Mouse (Mus musculus) cerebellum, adult 9-11 months (tissue): ENCODE data around the gene Coro2b.

Source experiments
- DNase-seq: peaks from one replicate; pipeline ENCODE4 v3.0.0; 2022

Coro2b gene

DNA sequence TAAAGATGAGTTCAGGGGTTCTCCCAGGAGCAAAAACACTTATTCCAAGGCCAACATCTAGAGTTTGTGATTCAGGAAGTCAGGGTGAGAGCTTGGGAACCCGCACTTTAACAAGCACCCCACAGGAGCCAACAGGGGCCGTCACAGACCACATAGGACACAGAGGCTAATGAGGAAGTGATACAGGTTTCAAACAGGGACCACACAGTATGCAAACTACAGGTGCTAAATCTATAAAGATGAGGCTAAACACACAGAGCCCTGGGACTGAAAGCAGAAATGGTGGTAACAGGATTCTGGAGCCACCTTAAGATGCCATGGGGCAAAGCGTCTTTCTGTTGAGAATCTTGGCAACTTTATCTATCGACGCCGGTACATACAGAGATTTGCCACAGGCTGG lies 27.2 kb downstream of the Coro2b start:
- DNase-seq: no peak

DNA sequence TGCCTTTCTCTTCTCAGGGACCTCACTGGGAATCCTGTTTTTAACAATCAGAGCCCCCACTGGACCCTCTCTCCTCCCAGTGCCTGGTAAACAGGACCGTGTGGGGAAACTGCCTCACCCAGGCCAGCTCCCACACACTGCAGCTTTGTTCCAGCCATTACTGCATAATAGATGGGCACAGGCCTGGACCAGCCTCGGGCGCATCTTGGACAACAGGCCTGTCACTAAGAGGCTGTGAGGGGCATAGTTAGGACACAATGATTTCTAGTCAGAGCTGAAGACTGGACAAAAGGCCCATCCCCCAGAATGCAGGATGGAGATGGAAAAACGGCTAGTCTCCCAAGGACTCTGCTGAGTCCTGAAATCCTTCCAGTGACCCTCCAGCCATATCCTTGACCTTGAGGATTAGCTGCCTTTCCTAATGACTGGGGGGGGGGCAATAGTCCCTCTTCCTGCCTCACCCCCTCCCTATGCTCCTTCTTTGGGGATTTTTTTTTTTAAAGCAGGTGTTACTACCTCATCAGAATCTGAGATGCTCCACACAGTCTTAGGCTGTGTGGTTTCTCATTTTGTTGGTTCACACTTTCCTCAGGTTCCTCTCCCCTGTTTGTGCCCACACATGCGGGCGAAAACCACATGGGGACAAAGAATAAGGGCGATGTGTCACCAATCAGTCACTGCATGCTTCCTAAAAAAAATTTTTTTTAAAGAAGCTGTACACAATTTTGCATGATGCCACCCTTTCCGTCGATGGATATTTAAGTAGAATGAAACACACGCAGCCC lies 27.9 kb downstream of the Coro2b start:
- DNase-seq: no peak

DNA sequence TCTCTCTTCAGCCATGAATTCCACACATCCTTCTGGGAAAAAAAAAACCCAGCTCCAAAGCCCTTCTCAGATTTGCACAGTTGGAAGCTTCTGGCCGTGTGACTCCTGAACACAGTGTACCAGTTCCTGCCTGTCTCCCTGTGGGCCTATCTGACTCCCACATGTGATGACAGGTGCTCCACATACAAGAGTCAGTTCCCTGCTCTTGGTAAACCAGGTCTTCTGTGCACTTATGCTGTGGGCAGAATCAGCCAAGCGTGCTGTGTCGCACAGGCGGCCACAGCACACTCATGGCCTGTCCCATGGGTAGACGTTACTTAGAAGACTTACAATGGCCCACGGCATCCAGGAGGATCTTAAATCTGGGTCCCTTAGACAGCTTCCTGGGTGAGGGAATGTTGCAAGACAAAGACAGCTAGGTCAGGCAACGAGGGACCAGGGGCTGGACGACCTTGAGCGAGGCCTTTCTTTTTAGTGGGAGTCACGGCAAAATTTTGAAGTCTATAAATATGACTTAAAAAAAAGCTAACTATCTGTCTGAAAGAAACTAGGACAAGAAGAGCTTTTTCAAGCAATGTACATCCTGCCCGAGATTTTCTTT lies 30.3 kb downstream of the Coro2b start:
- DNase-seq: no peak

DNA sequence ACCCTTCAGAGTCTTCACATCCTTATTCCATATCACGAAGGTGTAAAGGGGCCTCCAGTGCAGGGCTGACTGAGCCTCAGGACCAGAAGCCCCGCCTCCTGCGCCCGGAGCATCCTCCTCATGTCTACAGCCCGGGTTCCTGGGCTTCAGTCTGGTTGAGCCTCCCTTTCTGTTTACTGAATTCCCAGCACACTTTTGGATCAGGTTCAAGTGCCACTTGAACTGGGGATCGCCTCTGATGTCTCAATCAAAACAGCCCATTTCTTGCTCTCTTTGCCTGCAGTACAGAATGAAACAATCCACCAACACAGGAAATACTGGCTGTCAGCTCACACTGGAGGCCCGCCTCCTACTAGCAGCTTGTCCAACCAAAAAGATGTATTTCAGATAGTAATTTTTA lies 32.7 kb downstream of the Coro2b start:
- DNase-seq: no peak

DNA sequence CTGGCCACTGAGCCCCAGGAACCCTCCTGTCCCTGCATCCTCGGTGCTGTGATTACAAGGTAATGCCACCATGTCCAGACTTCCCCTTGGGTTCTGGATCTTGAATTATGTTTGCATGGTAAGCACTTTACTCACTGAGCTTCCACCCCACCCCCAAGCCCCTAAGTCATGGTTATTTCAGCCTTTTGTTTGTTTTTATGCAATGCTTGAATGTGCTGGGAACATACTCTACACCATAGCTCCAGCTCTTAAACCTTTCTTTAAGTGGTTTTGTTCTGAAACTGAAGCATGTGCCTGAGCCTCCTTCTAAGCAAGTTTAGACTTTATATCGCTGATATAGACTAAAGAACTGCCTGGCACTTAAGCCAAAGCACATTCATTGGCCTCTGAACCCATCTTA lies 34.5 kb downstream of the Coro2b start:
- DNase-seq: no peak

DNA sequence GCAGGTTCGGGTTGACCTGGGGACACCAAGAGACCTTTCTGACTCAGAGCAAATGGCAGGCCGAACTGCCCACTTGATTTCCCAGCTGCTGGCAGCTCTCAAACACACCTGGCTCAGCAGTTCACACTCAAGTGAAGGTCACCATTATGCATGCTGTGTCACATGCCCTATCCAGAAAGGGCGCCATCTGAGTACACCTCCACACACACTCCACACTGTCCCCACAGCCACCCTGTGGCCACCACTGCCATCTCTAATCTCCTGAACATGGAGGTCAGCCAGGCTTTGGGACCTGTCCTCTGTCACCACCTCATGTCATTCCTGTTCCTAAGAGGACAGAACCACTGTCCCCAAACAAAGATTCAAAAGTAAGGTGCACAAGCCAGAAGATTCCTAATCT lies 35.3 kb downstream of the Coro2b start:
- no peak for DNase-seq

DNA sequence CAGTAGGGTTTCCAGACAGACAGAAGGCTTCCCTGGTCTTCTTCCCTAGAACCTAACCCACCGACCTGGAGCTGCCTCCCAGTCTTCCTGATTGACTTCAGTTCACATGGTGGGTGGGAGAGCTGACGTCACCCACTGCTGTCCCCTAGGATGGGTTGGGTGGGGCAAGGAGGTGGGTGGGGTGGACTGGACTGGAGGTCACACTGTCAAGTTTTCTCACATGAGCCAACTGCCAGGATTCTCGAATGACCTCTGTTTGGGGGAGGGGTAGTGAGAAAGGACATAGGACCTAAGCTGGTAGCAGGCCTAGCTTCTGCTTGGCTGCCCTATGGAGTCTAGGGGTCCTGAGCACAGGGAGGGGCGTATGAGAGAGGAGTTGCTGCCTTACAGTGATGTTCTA lies 36.8 kb downstream of the Coro2b start:
- DNase-seq: no peak

DNA sequence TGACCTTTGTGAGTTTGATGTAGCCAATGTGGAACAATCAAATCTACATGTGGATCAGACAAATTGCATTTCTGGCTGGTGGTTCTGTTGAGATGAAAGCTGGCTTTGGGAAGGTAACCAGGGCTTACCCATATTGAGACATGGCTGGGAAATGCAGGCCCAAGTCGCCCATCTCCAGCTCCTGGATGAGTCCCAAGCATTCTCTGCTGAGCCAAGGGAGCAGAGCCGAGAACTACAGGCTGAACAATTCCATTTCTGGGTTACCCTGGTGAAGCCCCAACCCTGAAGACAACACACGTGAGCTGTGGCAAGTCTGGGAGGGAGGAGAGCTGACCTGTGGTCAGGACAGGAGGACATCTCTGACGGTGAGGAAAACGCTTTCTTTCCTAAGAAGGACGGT lies 37.9 kb downstream of the Coro2b start:
- DNase-seq: peak; percentile 83

DNA sequence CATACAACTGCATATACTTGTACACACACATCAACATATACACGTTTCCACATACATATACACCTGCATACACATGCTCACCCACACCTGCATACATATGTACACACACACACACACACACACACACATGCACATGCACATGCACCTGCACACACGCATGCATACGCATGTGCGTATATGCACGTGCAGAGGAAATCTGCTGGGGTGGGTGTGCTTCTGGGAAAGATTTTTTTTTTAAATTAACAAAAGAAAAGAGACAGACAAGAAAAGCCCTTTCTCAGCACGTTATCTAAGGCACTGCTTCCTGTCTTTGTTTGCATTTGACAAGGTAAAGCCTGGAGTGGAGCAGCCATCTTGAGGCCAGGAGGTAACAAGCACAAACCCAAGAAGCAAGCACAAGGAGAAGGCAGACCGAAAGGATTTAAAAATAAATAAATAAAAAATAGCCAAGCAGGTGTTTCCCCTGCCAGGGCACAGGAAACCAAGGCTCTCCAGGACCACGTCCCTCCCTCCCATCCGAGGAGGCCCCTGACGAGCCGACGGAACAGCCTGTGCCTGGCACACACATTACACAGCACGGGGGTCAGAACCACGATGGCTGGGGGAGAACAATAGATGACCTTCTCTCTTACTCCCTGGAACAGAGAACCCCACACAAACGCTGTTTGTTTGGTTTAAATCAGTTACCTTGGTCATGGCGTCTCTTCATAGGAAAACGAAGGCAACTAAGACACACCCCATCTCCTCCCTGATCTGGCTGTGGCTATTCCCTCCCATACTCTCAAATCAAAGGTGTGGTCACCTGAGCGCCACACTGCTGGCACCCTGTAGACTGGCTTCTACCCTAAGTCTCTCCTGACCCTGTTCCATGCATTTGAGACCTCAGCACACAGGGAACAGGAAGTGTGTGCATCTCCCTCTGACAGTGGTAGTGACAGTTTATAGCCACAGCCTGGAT lies 39.4 kb downstream of the Coro2b start:
- no peak for DNase-seq

DNA sequence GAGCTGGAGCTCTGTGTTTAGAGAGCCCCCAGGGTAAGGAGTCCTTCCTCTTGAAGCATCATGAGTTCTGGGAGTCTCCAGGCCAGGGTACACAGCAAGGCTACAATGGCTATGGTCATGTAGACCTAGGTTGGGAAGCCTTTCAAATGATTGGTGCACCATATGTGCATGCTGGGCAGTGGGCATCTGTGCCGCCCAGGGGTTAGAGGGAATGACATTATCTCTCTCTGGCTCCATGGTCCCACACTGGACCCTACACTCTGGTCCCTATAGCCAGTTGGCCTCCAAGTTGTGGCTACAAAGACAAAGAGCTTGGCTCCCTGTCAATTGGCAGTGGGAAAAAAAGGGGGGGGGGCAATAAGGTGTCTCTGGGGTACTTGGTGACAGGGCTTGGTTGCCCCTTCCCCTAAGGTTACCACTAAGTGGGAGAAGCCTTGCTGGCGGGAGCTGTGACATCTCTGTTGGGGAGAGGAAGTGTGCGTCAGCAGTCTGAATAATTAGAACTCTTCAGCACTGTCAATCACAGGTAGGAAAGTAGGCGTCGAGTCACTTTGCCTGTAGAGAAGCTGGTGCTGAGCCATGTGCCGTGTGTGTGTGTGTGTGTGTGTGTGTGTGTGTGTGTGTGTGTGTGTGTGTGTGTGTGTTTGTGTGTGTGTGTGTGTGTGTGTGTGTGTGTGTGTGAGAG lies 44.4 kb downstream of the Coro2b start:
- DNase-seq: no peak

DNA sequence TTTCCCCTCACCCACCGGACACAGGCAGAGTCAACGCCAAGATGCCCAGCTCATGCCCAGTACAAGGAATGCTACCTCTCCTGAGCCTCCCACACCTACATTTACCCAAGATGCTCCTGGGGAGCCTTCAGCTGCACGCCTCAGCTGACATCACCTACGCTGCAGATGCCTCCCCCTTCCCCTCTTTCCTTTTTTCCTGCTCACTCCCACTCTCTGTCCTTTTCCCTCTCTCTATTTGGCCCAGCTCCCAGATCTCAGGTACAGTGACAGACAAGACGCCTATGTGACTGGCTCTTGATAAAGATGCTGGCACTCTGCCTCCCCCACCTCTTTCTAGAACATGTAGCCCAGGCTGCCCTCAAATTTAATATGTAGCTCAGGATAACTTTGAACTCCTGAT lies 45.2 kb downstream of the Coro2b start:
- DNase-seq: no peak

DNA sequence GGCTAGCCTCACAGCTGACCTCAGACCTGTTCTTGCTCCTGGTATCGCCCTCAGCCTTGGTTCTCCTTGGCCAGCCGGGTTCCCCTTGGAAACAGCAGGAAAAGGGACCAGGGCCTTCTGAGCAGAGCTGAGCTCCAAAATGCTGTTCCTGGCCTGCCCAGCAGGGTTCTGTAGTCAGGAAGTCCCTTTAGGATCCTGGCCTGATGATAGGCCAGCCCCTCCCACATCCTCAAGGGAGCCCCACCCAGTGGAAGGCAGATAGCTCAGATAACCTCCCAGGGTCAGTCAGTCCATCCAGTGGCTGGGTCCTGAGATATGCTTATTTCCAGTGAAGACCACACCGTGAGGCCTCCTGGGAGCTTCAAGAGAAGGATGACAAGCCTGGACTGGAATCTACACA lies 45.7 kb downstream of the Coro2b start:
- peak; percentile 67 for DNase-seq

DNA sequence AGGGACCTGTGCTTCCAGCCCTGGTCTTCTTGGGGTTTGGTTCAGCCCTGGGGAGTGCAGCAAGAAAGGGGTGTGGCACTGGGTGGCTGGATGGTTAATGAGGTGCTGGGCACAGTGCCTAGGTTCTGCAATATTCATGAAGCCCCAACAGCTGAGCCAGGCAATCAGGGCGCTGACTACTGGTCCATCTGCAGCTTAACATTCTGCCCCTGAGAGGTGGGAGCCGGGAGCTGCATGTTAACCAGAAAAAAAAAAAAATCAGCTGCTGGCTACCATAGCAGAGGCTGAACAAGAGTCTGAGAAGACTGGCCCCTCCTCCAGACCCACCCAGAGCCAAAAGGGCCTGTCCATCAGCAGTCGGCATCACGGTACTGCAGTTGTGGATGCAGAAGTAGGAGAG lies 52.7 kb downstream of the Coro2b start:
- DNase-seq: no peak

DNA sequence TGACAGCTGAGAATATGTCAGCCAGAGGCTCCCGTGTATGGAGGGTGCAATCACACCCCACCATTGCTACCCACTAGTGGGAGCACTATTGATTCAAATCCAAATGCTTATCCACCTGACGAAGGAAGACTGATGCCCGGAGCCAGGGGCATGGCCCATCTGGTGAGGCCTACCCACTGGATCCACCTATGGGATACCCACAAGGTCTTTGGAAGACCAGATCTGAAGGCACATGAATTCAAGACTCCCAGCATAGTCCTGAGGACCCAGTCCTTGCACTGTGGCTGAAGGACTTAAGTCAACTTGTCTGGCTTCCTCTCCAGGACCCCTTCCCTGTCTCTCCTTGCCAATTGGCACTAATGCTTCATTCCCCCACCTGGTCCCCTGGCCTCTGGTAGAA lies 54.1 kb downstream of the Coro2b start:
- peak; percentile 51 for DNase-seq

DNA sequence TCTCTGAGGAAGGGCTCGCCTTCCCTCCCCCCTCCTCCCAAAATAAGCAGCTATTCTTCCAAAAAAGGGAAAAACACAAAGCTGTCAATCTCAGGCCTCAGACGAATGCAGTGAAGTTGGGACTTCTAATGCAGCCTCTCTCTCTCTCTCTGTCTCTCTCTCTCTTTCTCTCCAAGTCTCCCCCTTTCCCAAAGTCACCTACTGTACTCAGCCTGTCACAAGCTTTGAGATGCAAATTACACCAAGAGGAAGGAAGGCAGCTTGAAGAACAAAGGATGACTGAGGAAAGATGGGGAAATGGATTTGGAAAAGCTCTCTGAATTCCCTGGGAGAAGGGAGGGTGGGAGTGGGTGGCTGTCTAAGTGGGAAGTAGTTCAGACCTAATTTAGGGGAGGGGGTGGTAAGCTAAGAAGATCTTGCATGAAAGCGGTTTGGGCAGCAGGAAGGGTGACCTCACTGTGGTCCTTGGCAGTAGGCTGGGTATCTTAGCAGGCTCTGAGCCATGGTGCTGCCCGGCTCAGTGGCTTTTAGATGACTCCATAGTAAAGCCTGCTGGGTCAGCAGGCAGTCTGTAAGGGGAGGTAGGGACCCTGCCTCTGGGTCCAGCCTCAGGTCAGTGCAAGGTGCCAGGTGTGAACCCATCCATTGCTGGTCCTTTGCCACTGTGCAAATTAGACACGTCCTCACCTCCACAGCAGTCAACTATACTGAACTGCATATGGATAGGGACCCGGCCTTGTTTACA lies 55.8 kb downstream of the Coro2b start:
- DNase-seq: no peak

DNA sequence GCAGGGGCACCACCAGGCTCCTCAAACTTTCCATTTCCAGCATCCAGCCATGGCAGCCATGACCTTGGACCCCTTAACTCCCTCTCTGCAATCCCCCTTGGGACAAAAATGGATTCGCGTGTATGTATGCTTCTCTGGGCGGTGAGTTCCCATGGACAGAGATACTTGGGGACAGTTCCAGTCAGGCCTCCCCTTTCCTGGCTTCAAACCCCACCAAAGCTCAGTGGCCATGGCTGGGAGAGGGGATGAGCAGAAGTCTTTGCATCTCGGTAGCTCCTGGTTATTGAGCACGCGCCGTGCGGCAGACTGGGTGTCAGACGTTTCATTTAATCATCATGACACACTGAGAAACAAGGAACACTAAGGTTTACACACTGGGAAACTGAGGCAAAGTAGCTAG lies 56.7 kb downstream of the Coro2b start:
- DNase-seq: peak; percentile 52

DNA sequence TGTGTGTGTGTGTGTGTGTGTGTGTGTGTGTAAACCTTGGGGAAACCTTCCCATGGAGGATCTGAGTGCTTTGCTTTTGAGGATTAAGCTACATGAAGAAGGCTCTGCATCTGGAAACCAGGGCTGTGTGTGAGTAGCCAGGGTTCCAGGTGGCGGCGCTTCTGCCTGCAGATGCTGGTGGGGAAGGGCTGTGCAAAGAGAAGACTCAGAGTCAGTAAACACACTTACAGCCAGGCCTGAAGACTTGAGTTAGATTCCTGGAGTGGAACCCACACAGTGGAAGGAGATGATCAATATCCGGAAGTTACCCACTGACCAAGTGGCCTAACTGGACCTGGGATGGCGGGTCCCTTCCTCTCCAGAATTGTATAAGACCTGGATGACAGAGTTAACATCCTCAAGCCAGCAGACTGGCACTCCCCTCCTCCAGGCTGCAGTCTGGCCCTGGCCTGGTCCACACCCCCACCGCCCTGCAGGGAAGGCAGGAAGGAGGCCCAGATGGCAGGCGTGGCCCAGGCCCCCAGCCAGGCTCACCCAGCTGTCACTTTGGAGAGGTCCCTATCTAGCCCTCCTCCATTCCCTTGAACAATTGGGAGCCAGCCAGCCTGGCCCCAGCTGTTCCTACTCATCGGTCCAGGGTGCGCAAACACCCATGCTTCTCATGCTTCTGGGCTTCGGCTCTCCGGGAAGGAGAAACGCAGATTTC lies 59.9 kb downstream of the Coro2b start:
- DNase-seq: peak; percentile 99

DNA sequence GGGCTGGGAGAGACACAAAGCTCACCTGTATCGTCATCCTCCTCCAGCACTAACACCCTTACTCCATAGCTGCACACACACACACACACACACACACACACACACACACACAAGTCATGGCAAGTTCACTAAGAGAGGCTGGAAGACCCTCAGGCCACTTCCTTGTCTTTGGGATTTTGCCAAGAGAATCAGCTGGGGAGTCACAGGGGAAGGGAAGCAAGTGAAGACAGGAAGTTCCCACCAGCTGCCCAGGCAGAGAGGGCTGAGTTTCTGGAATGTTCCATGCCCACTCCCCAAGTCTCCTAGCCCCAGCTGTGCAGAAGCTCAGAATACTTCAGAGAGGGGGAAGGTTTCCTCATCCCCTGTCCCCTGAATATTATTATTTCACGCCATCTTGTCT lies 62.6 kb downstream of the Coro2b start:
- DNase-seq: no peak

DNA sequence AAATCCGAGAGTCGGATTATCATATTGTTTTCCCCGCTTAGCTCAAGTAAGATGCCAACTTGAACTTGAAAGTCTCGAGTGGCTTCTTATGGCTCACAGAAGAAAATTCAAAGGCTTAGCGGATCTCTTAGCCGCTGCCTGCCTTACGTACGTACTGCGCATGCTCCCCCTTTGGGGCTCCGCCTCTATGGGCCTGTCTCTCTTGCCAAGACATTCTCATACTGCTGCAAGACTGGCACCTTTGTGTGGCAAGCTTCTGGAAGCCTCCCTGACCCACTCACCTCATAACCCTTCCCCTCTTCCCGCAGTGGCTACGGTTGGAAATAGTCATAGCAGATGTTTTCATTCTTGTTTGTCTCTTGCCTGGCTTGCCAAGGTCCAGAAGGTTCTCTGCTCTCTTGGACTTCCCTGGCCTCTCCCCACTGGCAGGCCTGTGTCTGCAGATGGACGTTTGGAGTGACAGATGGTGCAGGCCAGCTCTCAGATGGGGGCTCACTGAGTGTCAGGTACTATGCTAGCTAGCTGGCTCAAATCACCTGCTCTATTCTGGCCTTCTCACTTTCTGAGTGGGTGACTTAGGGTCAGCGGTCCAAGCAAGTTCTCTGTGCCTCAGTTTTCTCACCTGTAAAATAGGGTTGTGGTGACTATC lies 65.2 kb downstream of the Coro2b start:
- DNase-seq: peak; percentile 98

DNA sequence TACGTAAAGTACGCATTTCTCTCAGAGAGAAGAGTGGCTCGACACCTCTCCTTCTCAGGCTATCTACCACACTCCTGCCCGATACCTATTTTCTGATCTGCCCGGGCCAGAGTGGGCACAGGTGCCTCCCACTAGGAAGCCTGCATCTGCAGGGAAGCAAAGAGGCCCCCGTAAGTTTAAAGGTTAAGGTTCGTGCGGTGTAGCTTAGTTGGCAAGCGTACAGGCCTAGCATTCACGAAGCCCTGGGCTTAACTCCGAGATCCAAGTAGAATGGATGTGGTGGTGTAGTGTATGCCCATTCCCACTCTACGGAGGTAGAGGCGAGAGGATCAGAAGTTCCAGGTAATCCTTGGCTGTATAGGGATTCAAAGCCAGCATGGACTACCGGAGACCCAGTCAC lies 65.8 kb downstream of the Coro2b start:
- DNase-seq: peak; percentile 64

DNA sequence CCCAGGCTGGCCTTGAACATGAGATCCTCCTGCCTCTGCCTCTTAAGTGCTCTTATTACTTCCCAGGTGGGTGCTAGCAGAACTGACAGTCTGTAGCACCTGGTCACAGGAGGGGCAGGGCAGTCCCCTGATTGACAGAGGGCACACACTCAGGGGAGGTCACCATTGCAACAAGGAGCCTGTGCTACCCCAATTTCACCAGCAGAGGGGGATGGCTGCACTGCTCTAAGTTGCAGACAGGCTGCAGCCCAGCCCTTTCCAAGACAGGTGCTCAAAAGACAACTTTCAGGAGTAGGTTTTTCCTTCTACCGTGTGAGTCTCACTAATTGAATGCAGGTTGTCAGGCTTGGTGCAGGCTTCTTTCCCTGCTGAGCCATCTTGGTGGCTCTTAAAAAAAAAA lies 66.4 kb downstream of the Coro2b start:
- peak; percentile 94 for DNase-seq
